Mouse (Mus musculus): ENCODE measurements around the gene Gm28827.
"Not testable (repeated sequence)": the region's sequence is repeated elsewhere in the genome, so short reads cannot be mapped to it uniquely, and the experiment has no call there.

Gene Gm28827

DNA sequence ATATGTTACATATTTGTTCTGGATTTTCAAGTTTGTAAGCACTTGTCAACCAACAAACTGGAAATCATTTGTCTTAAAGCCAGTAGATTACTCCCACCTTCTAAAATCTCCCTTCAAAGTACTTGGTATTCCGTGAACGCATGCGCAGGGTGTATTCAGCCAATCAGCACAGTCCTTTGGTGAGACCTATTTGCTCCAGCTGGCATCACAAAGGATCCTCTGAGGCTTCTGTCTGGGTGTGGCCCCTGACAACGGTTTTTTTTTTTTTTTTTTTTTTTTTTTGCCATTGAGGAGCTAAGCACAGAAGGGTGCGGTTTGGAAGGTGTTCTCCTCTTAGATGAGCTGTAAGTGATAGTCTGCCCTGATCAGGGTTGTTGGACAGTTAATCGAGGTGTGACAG is at the start of gene Gm28827:
Gm28827 (plus strand) TSS at position 301 of the 400 bp plus-strand sequence.
- DNase-seq (ENCODE audit: extremely low read depth, low read depth): not testable (repeated sequence)

Data from MEL-GATA-1-ER (cell line).